Mouse (Mus musculus) duodenum, adult 2 months (tissue): ENCODE measurements around the gene 1700049E17Rik1. TPM values are rescaled to one million over a fixed set of nuclear protein-coding genes. Genes with fewer than 3 reads are reported as not detected.

ENCODE experiments used
- polyA plus RNA-seq: library from polyadenylated mRNA; depleted of rRNA; stranded (reverse); fragments of >200 nt; gene quantifications from 2 replicates; pipeline ENCODE4 v1.2.3, GENCODE M21; 2012; ENCODE audit warnings: low replicate concordance; rRNA removed

Gene 1700049E17Rik1
- not detected in 2 replicates for polyA plus RNA-seq

DNA sequence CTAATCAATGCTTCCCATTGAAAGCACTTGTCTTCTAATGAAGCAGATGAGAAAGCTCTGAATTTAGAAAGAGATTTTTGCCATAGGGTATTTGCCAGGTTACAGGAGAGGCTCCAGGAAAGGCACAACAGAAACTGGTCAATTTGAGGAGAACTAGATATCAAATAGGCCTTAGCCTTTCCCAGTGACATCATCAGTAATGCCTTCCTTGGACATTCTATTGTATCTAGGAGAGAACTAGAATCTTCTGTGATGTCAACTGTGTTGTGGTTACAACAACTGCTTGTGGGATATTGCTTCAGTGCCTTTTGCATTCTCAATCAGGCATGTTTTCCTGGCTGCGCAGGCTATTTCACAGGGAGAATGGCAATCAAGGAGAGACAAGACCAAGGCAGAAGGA, at the start of gene 1700049E17Rik1:
Gene 1700049E17Rik1, plus strand, starts transcription at position 301 of the 400 bp plus-strand sequence.

DNA sequence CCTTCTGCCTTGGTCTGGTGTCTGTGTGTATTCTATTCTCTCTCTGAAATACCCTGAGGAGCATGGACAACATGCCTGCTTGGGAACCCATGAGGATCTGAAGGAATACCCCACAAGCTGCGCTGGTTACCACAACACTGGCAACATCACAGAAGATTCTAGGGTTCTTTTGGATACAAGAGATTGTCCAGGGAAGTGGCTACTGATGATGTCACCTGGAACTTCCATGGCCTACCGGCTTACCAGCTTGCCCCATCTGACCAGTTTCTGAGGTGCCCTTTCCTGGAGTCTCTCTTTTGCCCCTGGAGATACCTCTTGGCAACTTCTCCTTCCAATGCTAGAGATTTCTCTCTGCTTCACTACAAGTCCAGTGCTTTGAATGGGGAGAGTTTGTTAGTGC, 17.6 kb upstream of the 1700049E17Rik1 start, which contains the start of gene Gm7980:
Gene Gm7980, minus strand, starts transcription at position 101 of the 400 bp plus-strand sequence.

DNA sequence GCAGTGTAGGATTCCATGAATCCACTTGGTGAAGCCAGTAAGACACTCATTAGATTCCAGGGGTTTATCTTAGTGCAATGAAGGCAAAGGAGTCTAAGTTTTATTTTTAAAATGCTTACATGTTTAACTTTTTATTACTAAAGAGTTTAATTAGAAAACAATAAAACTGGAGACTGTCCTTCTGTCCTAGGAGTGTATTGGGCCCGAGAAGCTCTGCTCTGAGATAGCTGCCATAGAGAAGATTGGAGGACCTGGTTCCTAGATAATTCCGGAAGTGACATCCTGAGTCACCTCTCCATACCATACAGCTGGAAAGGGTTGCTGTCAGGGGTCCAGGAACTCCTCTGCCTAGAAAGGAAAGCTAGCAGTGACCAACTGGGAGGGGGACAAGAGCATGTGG, 18.9 kb downstream of the 1700049E17Rik1 start, which contains the start of gene 1700024B05Rik:
Gene 1700024B05Rik, plus strand, starts transcription at position 301 of the 400 bp plus-strand sequence.

GRCm38 (mm10) chr14:41967827-41968226, 43.1 kb downstream of the 1700049E17Rik1 start, which contains the start of gene Gm6401:
Gene Gm6401, minus strand, starts transcription at chr14:41967927.

Other genes with a start within 250 kb of the 1700049E17Rik1 start
- not detected in 2 replicates for gene Gm8068, start 223.1 kb upstream of the 1700049E17Rik1 start, polyA plus RNA-seq
- gene Gm7929, start 174.3 kb upstream of the 1700049E17Rik1 start, polyA plus RNA-seq = not detected in 2 replicates
- not detected in 2 replicates for gene Gm47189, start 152.5 kb upstream of the 1700049E17Rik1 start, polyA plus RNA-seq
- not detected in 2 replicates for gene Gm7980, start 17.7 kb upstream of the 1700049E17Rik1 start, polyA plus RNA-seq
- not detected in 2 replicates for gene 1700024B05Rik, start 19.0 kb downstream of the 1700049E17Rik1 start, polyA plus RNA-seq
- gene Gm6401, start 43.0 kb downstream of the 1700049E17Rik1 start, polyA plus RNA-seq = not detected in 2 replicates
- gene Gm3543, start 58.4 kb downstream of the 1700049E17Rik1 start, polyA plus RNA-seq = not detected in 2 replicates
- not detected in 2 replicates for gene Gm7951, start 192.4 kb downstream of the 1700049E17Rik1 start, polyA plus RNA-seq
- not detected in 2 replicates for gene Gm17027, start 237.7 kb downstream of the 1700049E17Rik1 start, polyA plus RNA-seq